In genomic region chr14:36414656-36415273, GRCm38 (mm10) we compare ENCODE assay signal across 28 mouse cellular contexts.
DNase-seq lines count a peak whose midpoint lies in the region; ATAC-seq and TF ChIP-seq lines count a peak whose summit lies in the region.
"Had no signal": no experiment of that assay in that cellular context is flagged by ENCODE, and none has a peak within 500 bp of the region (broad histone marks: within the 10 kb centered on the region; RNA-seq: fewer than 3 reads in every experiment).

No protein-coding gene starts in this region.

- no peak overlapping the region for H3K9ac ChIP-seq in hindbrain, embryonic 12.5 days
- H3K9ac ChIP-seq in neural tube, embryonic 11.5 days (ENCODE audit: low read length) = no peak overlapping the region
- no peak overlapping the region for H3K9ac ChIP-seq in neural tube, embryonic 15.5 days (replicated peaks)
- no peak overlapping the region for H3K9ac ChIP-seq in midbrain, postnatal 0 days (replicated peaks; ENCODE audit: low read length, poor library complexity, severe bottlenecking)
- no peak overlapping the region for H3K9ac ChIP-seq in kidney, embryonic 15.5 days
- H3K9ac ChIP-seq: embryonic facial prominence, embryonic 15.5 days; heart, embryonic 12.5 days; hindbrain, embryonic 13.5 days; liver, embryonic 15.5 days; lung, embryonic 15.5 days had no signal

- no peak overlapping the region for H3K4me2 ChIP-seq in hindbrain, embryonic 12.5 days (replicated peaks)
- no peak overlapping the region for H3K4me2 ChIP-seq in neural tube, embryonic 11.5 days (ENCODE audit: low read depth)
- H3K4me2 ChIP-seq in neural tube, embryonic 15.5 days = no peak overlapping the region
- H3K4me2 ChIP-seq in midbrain, postnatal 0 days (ENCODE audit: low read depth, low read length, poor library complexity, severe bottlenecking) = no peak overlapping the region
- no peak overlapping the region for H3K4me2 ChIP-seq in kidney, embryonic 15.5 days
- H3K4me2 ChIP-seq: embryonic facial prominence, embryonic 15.5 days; heart, embryonic 12.5 days; hindbrain, embryonic 13.5 days; liver, embryonic 15.5 days; lung, embryonic 15.5 days had no signal

- ATAC-seq in cerebellum, adult (ENCODE audit: insufficient number of reproducible peaks, low FRiP score, low TSS enrichment) = peak; percentile 36; the same call in 1 of the 2 replicates
- ATAC-seq in hindbrain, embryonic 12.5 days (ENCODE audit: low FRiP score) = no peak; the same call in 1 of the 2 replicates
- ATAC-seq in neural tube, embryonic 11.5 days (ENCODE audit: insufficient read depth, low FRiP score, low TSS enrichment) = peak; percentile 71
- ATAC-seq in neural tube, embryonic 15.5 days (ENCODE audit: low FRiP score) = no peak; the same call in 1 of the 2 replicates
- ATAC-seq in midbrain, postnatal 0 days (ENCODE audit: low FRiP score) = no peak
- ATAC-seq in kidney, embryonic 15.5 days (replicated peaks; ENCODE audit: low FRiP score) = no peak
- ATAC-seq: activated CD4-positive, CD25-positive, alpha-beta regulatory T cell, adult 4 months; forebrain, embryonic 16.5 days; inflammation-experienced regulatory T-cells, adult 6 months had no signal

- no peak overlapping the region for H3K27ac ChIP-seq in hindbrain, embryonic 10.5 days
- no peak overlapping the region for H3K27ac ChIP-seq in hindbrain, embryonic 12.5 days
- no peak overlapping the region for H3K27ac ChIP-seq in neural tube, embryonic 11.5 days (ENCODE audit: low read depth, low read length)
- no peak overlapping the region for H3K27ac ChIP-seq in neural tube, embryonic 15.5 days (replicated peaks)
- H3K27ac ChIP-seq in midbrain, postnatal 0 days (ENCODE audit: low read depth, low read length) = no peak overlapping the region
- no peak overlapping the region for H3K27ac ChIP-seq in kidney, embryonic 15.5 days
- H3K27ac ChIP-seq: embryonic facial prominence, embryonic 15.5 days; hindbrain, embryonic 13.5 days; limb, embryonic 10.5 days; liver, embryonic 15.5 days; lung, embryonic 15.5 days had no signal

- peaks cover 12% of the 10 kb centered on the region for H3K4me1 ChIP-seq in hindbrain, embryonic 10.5 days (replicated peaks)
- H3K4me1 ChIP-seq in hindbrain, embryonic 12.5 days = no peaks in the 10 kb centered on the region; the same call in 1 of the 2 replicates
- no peaks in the 10 kb centered on the region for H3K4me1 ChIP-seq in neural tube, embryonic 11.5 days (ENCODE audit: control insufficient read depth, insufficient read depth, low read length)
- peaks cover 8% of the 10 kb centered on the region; the same call in 1 of the 2 replicates for H3K4me1 ChIP-seq in neural tube, embryonic 15.5 days
- no peaks in the 10 kb centered on the region for H3K4me1 ChIP-seq in midbrain, postnatal 0 days (ENCODE audit: insufficient read depth, low read length)
- H3K4me1 ChIP-seq in kidney, embryonic 15.5 days = no peaks in the 10 kb centered on the region
- H3K4me1 ChIP-seq: embryonic facial prominence, embryonic 15.5 days; heart, embryonic 12.5 days; hindbrain, embryonic 13.5 days; limb, embryonic 10.5 days; liver, embryonic 15.5 days; lung, embryonic 15.5 days; megakaryocyte, embryonic 14.5 days had no signal

- H3K4me3 ChIP-seq in hindbrain, embryonic 10.5 days = no peak overlapping the region
- no peak overlapping the region for H3K4me3 ChIP-seq in hindbrain, embryonic 12.5 days
- H3K4me3 ChIP-seq in neural tube, embryonic 11.5 days (ENCODE audit: low read depth, low read length) = no peak overlapping the region
- no peak overlapping the region for H3K4me3 ChIP-seq in neural tube, embryonic 15.5 days (replicated peaks)
- H3K4me3 ChIP-seq in midbrain, postnatal 0 days (ENCODE audit: low read depth, low read length) = no peak overlapping the region
- no peak overlapping the region for H3K4me3 ChIP-seq in kidney, embryonic 15.5 days (replicated peaks)
- H3K4me3 ChIP-seq: embryonic facial prominence, embryonic 15.5 days; heart, embryonic 12.5 days; hindbrain, embryonic 13.5 days; limb, embryonic 10.5 days; liver, embryonic 15.5 days; lung, embryonic 15.5 days; megakaryocyte, embryonic 14.5 days; myocyte had no signal

- DNase-seq in cerebellum, postnatal 4 days (ENCODE audit: low spot score in 2 of 2) = no peak
- DNase-seq in hindbrain, embryonic 10.5 days (ENCODE audit: low spot score) = peak; percentile 3
- peak; percentile 23 for DNase-seq in neural tube, embryonic 11.5 days (ENCODE audit: low spot score)
- peak; percentile 2 for DNase-seq in midbrain, postnatal 0 days (ENCODE audit: low spot score)
- DNase-seq: adrenal gland, postnatal 10 days; gastrocnemius, postnatal 25 days; heart, adult 18-20 months; heart, postnatal 10 days; kidney, adult 2 months; kidney, postnatal 10 days; liver; lung, postnatal 36 days; thymus, postnatal 14 days had no signal

- 52% methylated on average over 3 of the region's 3 CpGs for WGBS in hindbrain, embryonic 10.5 days
- WGBS in hindbrain, embryonic 12.5 days = 50% methylated on average over 3 of the region's 3 CpGs
- WGBS in neural tube, embryonic 11.5 days = 45% methylated on average over 3 of the region's 3 CpGs
- 25% methylated on average over 3 of the region's 3 CpGs for WGBS in neural tube, embryonic 15.5 days
- 20% methylated on average over 3 of the region's 3 CpGs for WGBS in midbrain, postnatal 0 days
- WGBS in kidney, embryonic 15.5 days = 58% methylated on average over 3 of the region's 3 CpGs

- H3K9me3 ChIP-seq in hindbrain, embryonic 10.5 days = no peaks in the 10 kb centered on the region
- H3K9me3 ChIP-seq in hindbrain, embryonic 12.5 days (replicated peaks) = no peaks in the 10 kb centered on the region
- H3K9me3 ChIP-seq in neural tube, embryonic 11.5 days (ENCODE audit: control insufficient read depth, low read length) = no peaks in the 10 kb centered on the region
- H3K9me3 ChIP-seq in neural tube, embryonic 15.5 days (replicated peaks) = no peaks in the 10 kb centered on the region
- H3K9me3 ChIP-seq in midbrain, postnatal 0 days (ENCODE audit: low read length) = no peaks in the 10 kb centered on the region
- H3K9me3 ChIP-seq in kidney, embryonic 15.5 days (replicated peaks) = no peaks in the 10 kb centered on the region
- H3K9me3 ChIP-seq: embryonic facial prominence, embryonic 15.5 days; heart, embryonic 12.5 days; hindbrain, embryonic 13.5 days; limb, embryonic 10.5 days; liver, embryonic 15.5 days; lung, embryonic 15.5 days; megakaryocyte, embryonic 14.5 days had no signal

- no peaks in the 10 kb centered on the region for H3K27me3 ChIP-seq in hindbrain, embryonic 10.5 days (ENCODE audit: insufficient read depth, poor library complexity, severe bottlenecking)
- H3K27me3 ChIP-seq in hindbrain, embryonic 12.5 days = no peaks in the 10 kb centered on the region
- H3K27me3 ChIP-seq in neural tube, embryonic 11.5 days (ENCODE audit: control insufficient read depth, insufficient read depth, low read length) = no peaks in the 10 kb centered on the region
- no peaks in the 10 kb centered on the region for H3K27me3 ChIP-seq in neural tube, embryonic 15.5 days (replicated peaks)
- H3K27me3 ChIP-seq in midbrain, postnatal 0 days (ENCODE audit: insufficient read depth, low read length) = no peaks in the 10 kb centered on the region
- H3K27me3 ChIP-seq in kidney, embryonic 15.5 days = no peaks in the 10 kb centered on the region
- H3K27me3 ChIP-seq: embryonic facial prominence, embryonic 15.5 days; heart, embryonic 12.5 days; hindbrain, embryonic 13.5 days; liver, embryonic 15.5 days; lung, embryonic 15.5 days; megakaryocyte, embryonic 14.5 days had no signal

- TF ChIP-seq CTCF in midbrain, postnatal 0 days (IDR thresholded peaks at IDR 0.05) = no peak

- H3K36me3 ChIP-seq in hindbrain, embryonic 10.5 days = no peaks in the 10 kb centered on the region
- H3K36me3 ChIP-seq in hindbrain, embryonic 12.5 days = no peaks in the 10 kb centered on the region
- no peaks in the 10 kb centered on the region for H3K36me3 ChIP-seq in neural tube, embryonic 11.5 days (ENCODE audit: control insufficient read depth, insufficient read depth, low read length)
- H3K36me3 ChIP-seq in neural tube, embryonic 15.5 days = no peaks in the 10 kb centered on the region
- H3K36me3 ChIP-seq in midbrain, postnatal 0 days (ENCODE audit: insufficient read depth, low read length) = no peaks in the 10 kb centered on the region
- H3K36me3 ChIP-seq in kidney, embryonic 15.5 days = no peaks in the 10 kb centered on the region
- H3K36me3 ChIP-seq: embryonic facial prominence, embryonic 15.5 days; heart, embryonic 12.5 days; hindbrain, embryonic 13.5 days; limb, embryonic 10.5 days; liver, embryonic 15.5 days; lung, embryonic 15.5 days had no signal

Comparison
In these comparisons a context has a peak if more than half of its experiments do, and no peak if none do; other contexts are left out.
1. ATAC-seq: peak in cerebellum, adult (single experiment) and neural tube, embryonic 11.5 days (single experiment); none in hindbrain, embryonic 12.5 days (single experiment), neural tube, embryonic 15.5 days (single experiment), midbrain, postnatal 0 days (single experiment) and kidney, embryonic 15.5 days (single experiment).
2. DNase-seq: peak in hindbrain, embryonic 10.5 days (single experiment), neural tube, embryonic 11.5 days (single experiment) and midbrain, postnatal 0 days (single experiment); none in cerebellum, postnatal 4 days (0 of 2).